Mouse (Mus musculus) spleen, adult 2 months (tissue): ENCODE data around the gene Slc24a3.

Experiments used
- CTCF ChIP-seq: fragments of 200-500 bp; IDR thresholded peaks from 2 replicates; pipeline ENCODE4 v1.5.1; 2011; ENCODE audit warnings: mild to moderate bottlenecking, inconsistent platforms; ENCODE audit not compliant: insufficient read depth, insufficient read length, insufficient replicate concordance; ENCODE audit errors: extremely low read depth
- POLR2A ChIP-seq: fragments of 200-500 bp; IDR thresholded peaks from 2 replicates; pipeline ENCODE4 v1.6.1; 2011; ENCODE audit warnings: low read depth, low read length, inconsistent platforms

DNA sequence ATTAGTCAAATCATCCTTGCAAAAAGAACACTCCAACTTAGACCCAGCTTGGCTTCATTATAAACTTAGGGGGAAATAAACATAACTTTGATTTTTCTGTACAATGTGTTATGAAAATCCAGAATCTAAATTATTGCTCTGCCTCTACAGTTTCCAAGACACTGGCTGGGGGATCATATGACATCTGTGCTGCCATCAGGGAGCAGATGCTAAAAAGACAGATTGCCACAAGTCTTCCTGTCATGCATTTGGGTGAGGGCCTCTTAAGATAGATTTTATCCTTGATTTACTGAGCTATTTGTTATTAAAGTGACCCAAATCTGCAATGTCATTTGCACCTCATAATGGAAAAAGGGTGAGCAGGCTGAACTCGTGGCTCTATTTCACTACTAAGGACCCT is 99.2 kb downstream of the Slc24a3 start:
- TF ChIP-seq CTCF (no peak), POLR2A (no peak)
